Mouse (Mus musculus) forebrain, embryonic 12.5 days (tissue): ENCODE data around the gene Adra1b. TPM values are rescaled to one million over a fixed set of nuclear protein-coding genes. Genes with fewer than 3 reads are reported as not detected.

Source experiments
- ATAC-seq: fragments of 200-750 bp; cut with Nextera tagmentation; 2 replicates; pipeline ENCODE4 v1.8.0; 2017; ENCODE audit warnings: moderate TSS enrichment; ENCODE audit not compliant: low FRiP score
- H3K27ac ChIP-seq: fragments of 300-500 bp; sonication (generic); 2 replicates; pipeline ENCODE4 v1.5.1; 2016; ENCODE audit warnings: mild to moderate bottlenecking
- H3K27me3 ChIP-seq: fragments of 300-500 bp; sonication (generic); 2 replicates; pipeline ENCODE4 v1.6.1; 2016; ENCODE audit warnings: mild to moderate bottlenecking
- H3K36me3 ChIP-seq: fragments of 300-500 bp; sonication (generic); replicated peaks from 2 replicates; pipeline ENCODE4 v1.6.1; 2016; ENCODE audit warnings: mild to moderate bottlenecking
- H3K4me1 ChIP-seq: fragments of 300-500 bp; sonication (generic); 2 replicates; pipeline ENCODE4 v1.6.1; 2016
- H3K4me2 ChIP-seq: fragments of 300-500 bp; sonication (generic); 2 replicates; pipeline ENCODE4 v1.6.1; 2016; ENCODE audit warnings: mild to moderate bottlenecking, moderate library complexity
- H3K4me3 ChIP-seq: fragments of 300-500 bp; sonication (generic); replicated peaks from 2 replicates; pipeline ENCODE4 v1.5.1; 2016; ENCODE audit warnings: mild to moderate bottlenecking
- H3K9ac ChIP-seq: fragments of 300-500 bp; sonication (generic); 2 replicates; pipeline ENCODE4 v1.6.1; 2016; ENCODE audit warnings: mild to moderate bottlenecking
- H3K9me3 ChIP-seq: fragments of 300-500 bp; sonication (generic); 2 replicates; pipeline ENCODE4 v1.6.1; 2016
- WGBS: fragments of 180-500 bp; shearing (Covaris S2); methylation state at CpG from one replicate; pipeline ENCODE4 v1.1.7; 2016; 5-methylcytosine and 5-hydroxymethylcytosine counted together
- polyA plus RNA-seq: library from polyadenylated mRNA; unstranded; fragments of >200 nt; fragmentation: Nextera tagmentation; extraction: Ambion mirVana; gene quantifications from 2 replicates; pipeline ENCODE4 v1.2.1, GENCODE M21; 2016

The Adra1b gene
- polyA plus RNA-seq, 1 experiment from 2014 or later: 0.37 TPM

- no peak overlapping the region for H3K27ac ChIP-seq
These were observed 11.6 kb downstream of the Adra1b start for GRCm38 (mm10) chr11:43889208-43889915.

GRCm38 (mm10) chr11:43888736-43889135, 12.3 kb downstream of the Adra1b start:
- H3K9me3 ChIP-seq: no peaks in the 10 kb centered on the region
- peaks cover 3% of the 10 kb centered on the region; the same call in 1 of the 2 replicates for H3K4me1 ChIP-seq
- no peak overlapping the region for H3K9ac ChIP-seq
- no peak overlapping the region for H3K27ac ChIP-seq
- no peak overlapping the region for H3K4me3 ChIP-seq
- no peak overlapping the region for H3K4me2 ChIP-seq
- WGBS: 88% methylated on average over 8 of the region's 8 CpGs
- H3K36me3 ChIP-seq: no peaks in the 10 kb centered on the region
- H3K27me3 ChIP-seq: no peaks in the 10 kb centered on the region
- no peak for ATAC-seq

More at GRCm38 (mm10) chr11:43889208-43889915, 11.6 kb downstream of the Adra1b start:
- 80% methylated on average over 8 of the region's 8 CpGs for WGBS
- Histone ChIP-seq H3K4me2 (no peak overlapping the region), H3K4me3 (no peak overlapping the region), H3K9me3 (no peaks in the 10 kb centered on the region), H3K36me3 (no peaks in the 10 kb centered on the region), H3K4me1 (peaks cover 3% of the 10 kb centered on the region; the same call in 1 of the 2 replicates), H3K9ac (no peak overlapping the region), H3K27me3 (no peaks in the 10 kb centered on the region)
- no peak for ATAC-seq

GRCm38 (mm10) chr11:43887597-43887996, 13.4 kb downstream of the Adra1b start:
- Histone ChIP-seq H3K4me1 (peaks cover 3% of the 10 kb centered on the region; the same call in 1 of the 2 replicates), H3K4me2 (no peak overlapping the region), H3K9me3 (no peaks in the 10 kb centered on the region), H3K27me3 (no peaks in the 10 kb centered on the region), H3K36me3 (no peaks in the 10 kb centered on the region), H3K9ac (no peak overlapping the region), H3K27ac (no peak overlapping the region), H3K4me3 (no peak overlapping the region)
- ATAC-seq: no peak

DNA sequence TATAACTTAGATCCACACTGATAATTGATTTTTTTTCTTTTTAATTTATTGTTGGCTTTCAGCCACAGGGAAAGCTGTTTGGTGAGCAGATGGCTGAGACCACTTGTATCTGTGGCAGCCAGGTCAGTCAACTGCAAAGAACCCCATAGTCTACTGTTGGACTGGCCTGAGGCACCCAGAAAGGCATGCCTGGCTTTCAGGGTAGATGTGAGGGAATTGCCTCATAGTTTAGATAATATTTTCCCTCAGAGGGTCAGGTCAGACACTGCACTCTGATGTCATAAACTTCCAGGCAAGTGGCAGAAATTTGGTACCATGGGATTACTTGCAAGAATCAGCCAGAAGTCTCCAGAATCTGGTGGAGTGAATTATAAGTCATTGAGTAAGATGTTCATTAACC, 16.5 kb downstream of the Adra1b start:
- H3K9ac ChIP-seq: no peak overlapping the region
- H3K36me3 ChIP-seq: no peaks in the 10 kb centered on the region
- H3K4me3 ChIP-seq: no peak overlapping the region
- no peak overlapping the region for H3K4me2 ChIP-seq
- H3K27ac ChIP-seq: no peak overlapping the region
- ATAC-seq: no peak
- no peaks in the 10 kb centered on the region for H3K4me1 ChIP-seq
- no peaks in the 10 kb centered on the region for H3K9me3 ChIP-seq
- no peaks in the 10 kb centered on the region for H3K27me3 ChIP-seq

GRCm38 (mm10) chr11:43883641-43884181, 17.3 kb downstream of the Adra1b start:
- no peaks in the 10 kb centered on the region for H3K9me3 ChIP-seq
- no peak overlapping the region for H3K4me2 ChIP-seq
- H3K4me1 ChIP-seq: no peaks in the 10 kb centered on the region
- H3K27me3 ChIP-seq: no peaks in the 10 kb centered on the region
- H3K9ac ChIP-seq: no peak overlapping the region
- no peak overlapping the region for H3K4me3 ChIP-seq
- H3K27ac ChIP-seq: no peak overlapping the region
- no peak for ATAC-seq
- 89% methylated on average over 5 of the region's 5 CpGs for WGBS
- no peaks in the 10 kb centered on the region for H3K36me3 ChIP-seq

GRCm38 (mm10) chr11:43877211-43877610, 23.8 kb downstream of the Adra1b start:
- WGBS: 83% methylated on average over 5 of the region's 5 CpGs
- Histone ChIP-seq H3K9me3 (no peaks in the 10 kb centered on the region), H3K36me3 (no peaks in the 10 kb centered on the region), H3K27me3 (no peaks in the 10 kb centered on the region), H3K4me2 (no peak overlapping the region), H3K4me3 (no peak overlapping the region), H3K9ac (no peak overlapping the region), H3K4me1 (no peaks in the 10 kb centered on the region), H3K27ac (no peak overlapping the region)
- no peak for ATAC-seq

- H3K36me3 ChIP-seq: no peaks in the 10 kb centered on the region
- H3K4me3 ChIP-seq: no peak overlapping the region
- H3K4me1 ChIP-seq: no peaks in the 10 kb centered on the region
- ATAC-seq: no peak
- H3K27ac ChIP-seq: no peak overlapping the region
- H3K27me3 ChIP-seq: no peaks in the 10 kb centered on the region
- no peaks in the 10 kb centered on the region for H3K9me3 ChIP-seq
- 72% methylated on average over 4 of the region's 4 CpGs for WGBS
- H3K9ac ChIP-seq: no peak overlapping the region
- no peak overlapping the region for H3K4me2 ChIP-seq
These were observed 33.2 kb downstream of the Adra1b start for GRCm38 (mm10) chr11:43867721-43868281.

GRCm38 (mm10) chr11:43865298-43866165, 35.5 kb downstream of the Adra1b start:
- H3K27me3 ChIP-seq: no peaks in the 10 kb centered on the region
- H3K4me3 ChIP-seq: no peak overlapping the region
- H3K27ac ChIP-seq: no peak overlapping the region
- no peak overlapping the region for H3K4me2 ChIP-seq
- no peak overlapping the region for H3K9ac ChIP-seq
- ATAC-seq: no peak
- H3K9me3 ChIP-seq: no peaks in the 10 kb centered on the region
- no peaks in the 10 kb centered on the region for H3K4me1 ChIP-seq
- no peaks in the 10 kb centered on the region for H3K36me3 ChIP-seq
- WGBS: 89% methylated on average over 6 of the region's 6 CpGs

- Histone ChIP-seq H3K9me3 (no peaks in the 10 kb centered on the region; the same call in 1 of the 2 replicates), H3K4me3 (no peak overlapping the region), H3K27me3 (no peaks in the 10 kb centered on the region), H3K36me3 (no peaks in the 10 kb centered on the region), H3K4me1 (0 out of 2 replicates have a peak, but pooled peaks cover 3% of the 10 kb centered on the region), H3K9ac (no peak overlapping the region), H3K27ac (no peak overlapping the region), H3K4me2 (no peak overlapping the region)
- WGBS: 82% methylated on average over 6 of the region's 6 CpGs
- ATAC-seq: no peak
These were observed 48.0 kb downstream of the Adra1b start for GRCm38 (mm10) chr11:43853046-43853445.

DNA sequence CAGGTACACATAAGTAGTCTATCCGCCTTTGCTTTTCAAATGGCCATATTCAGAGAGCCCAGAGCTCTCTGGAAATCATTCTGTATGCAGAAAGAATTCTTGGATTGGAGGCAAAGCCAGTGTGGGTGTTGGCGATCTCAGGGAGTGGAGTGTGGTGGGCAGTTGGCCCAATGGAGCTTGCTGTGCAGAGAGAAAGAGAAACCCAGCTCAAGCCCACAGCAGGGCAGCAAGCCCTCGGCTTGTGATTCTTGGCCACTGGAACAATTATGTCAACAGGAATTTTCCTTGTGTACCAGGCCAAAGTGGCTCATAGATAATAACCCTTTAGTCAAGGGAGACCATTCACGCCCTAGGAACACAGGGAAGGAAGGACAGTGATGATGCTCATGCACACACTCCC, 53.0 kb downstream of the Adra1b start:
- Histone ChIP-seq H3K27ac (no peak overlapping the region), H3K4me1 (0 out of 2 replicates have a peak, but pooled peaks cover 3% of the 10 kb centered on the region), H3K9me3 (no peaks in the 10 kb centered on the region), H3K4me2 (no peak overlapping the region), H3K36me3 (no peaks in the 10 kb centered on the region), H3K4me3 (no peak overlapping the region), H3K9ac (no peak overlapping the region), H3K27me3 (no peaks in the 10 kb centered on the region)
- WGBS: 82% methylated on average over 4 of the region's 4 CpGs
- no peak for ATAC-seq

DNA sequence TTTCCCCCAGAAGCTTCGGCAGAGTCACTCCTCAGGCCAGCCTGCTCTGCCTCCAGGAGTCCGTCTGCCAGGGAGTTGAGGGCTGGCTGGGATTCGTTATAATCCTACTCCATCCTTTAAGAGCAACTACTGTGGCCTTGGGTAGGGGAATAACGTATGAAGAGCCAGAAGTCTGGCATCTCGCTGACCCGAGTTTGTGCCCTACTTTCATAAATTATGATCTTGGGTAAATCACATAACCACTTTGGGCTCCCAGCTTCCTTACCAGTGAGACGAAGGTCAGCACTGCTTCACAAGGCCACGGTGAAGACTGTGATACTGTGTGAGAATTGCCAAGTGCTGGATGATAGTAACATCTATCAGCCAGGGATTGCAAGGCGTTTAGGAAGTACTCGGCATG, 59.4 kb downstream of the Adra1b start:
- Histone ChIP-seq H3K36me3 (no peaks in the 10 kb centered on the region), H3K9ac (no peak overlapping the region), H3K9me3 (no peaks in the 10 kb centered on the region), H3K4me3 (no peak overlapping the region), H3K27ac (no peak overlapping the region), H3K27me3 (peaks cover 15% of the 10 kb centered on the region), H3K4me2 (no peak overlapping the region), H3K4me1 (no peaks in the 10 kb centered on the region)
- ATAC-seq: no peak
- WGBS: 77% methylated on average over 10 of the region's 10 CpGs

DNA sequence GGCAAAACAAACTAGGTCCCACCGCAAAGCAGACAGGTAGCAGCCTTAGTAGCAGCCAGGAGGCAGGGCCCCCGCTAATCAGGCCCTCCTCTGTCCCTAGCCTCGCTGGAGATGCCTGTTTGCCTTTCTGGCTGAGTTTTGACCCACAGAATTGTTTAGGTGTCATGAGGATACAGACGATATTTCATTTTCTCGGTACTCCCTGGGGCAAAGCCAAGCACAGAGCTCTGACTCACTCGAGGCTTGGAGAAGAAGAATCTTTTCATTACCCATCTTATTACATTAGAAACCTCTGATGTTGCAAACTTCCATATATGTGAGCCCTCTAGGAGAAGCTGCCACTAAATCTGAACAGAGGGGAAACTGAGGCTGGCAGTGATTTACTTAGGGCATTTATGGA, 60.5 kb downstream of the Adra1b start:
- Histone ChIP-seq H3K27ac (no peak overlapping the region), H3K4me1 (0 out of 2 replicates have a peak, but pooled peaks cover 4% of the 10 kb centered on the region), H3K36me3 (no peaks in the 10 kb centered on the region), H3K9me3 (no peaks in the 10 kb centered on the region), H3K4me2 (no peak overlapping the region), H3K9ac (no peak overlapping the region), H3K27me3 (peaks cover 23% of the 10 kb centered on the region), H3K4me3 (no peak overlapping the region)
- no peak for ATAC-seq
- WGBS: 77% methylated on average over 6 of the region's 6 CpGs
